Mouse (Mus musculus): ENCODE measurements at regions not wholly inside any gene's neighbourhood (a gene's known extent, or its start where the extent isn't known, plus 50 kb on each side); places are given as distances from the start of the nearest gene placed in this dataset.

DNA sequence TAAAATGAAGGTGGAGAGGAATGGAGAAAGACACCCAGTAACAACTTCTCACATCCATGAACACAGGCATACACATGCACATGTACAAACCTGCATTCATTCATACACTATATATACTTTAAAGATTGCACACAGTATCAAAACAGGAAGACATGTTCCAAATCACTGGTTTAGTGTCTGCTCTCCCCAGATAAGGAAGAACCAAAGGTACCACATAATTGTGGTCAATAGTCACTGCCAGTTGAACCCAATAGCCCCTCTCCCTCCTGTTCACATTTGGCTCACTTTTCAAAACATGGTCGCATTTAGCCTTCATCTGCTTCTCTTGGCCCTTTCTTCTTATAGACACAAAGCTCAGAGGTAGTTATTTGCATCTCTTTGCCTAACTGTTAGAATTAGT lies 95.0 kb downstream of the Mycn start:
- Histone ChIP-seq H3K27me3 (ENCODE audit: control insufficient read depth, insufficient read depth, low read length) (no peaks in the 10 kb centered on the region), H3K4me1 (replicated peaks; ENCODE audit: control insufficient read depth, insufficient read depth, low read length) (peaks cover 4% of the 10 kb centered on the region; the same call in 1 of the 2 replicates), H3K36me3 (ENCODE audit: control insufficient read depth, insufficient read depth, low read length) (no peaks in the 10 kb centered on the region), H3K4me3 (ENCODE audit: low read depth, low read length) (no peak overlapping the region), H3K9me3 (ENCODE audit: control insufficient read depth, low read length) (no peaks in the 10 kb centered on the region), H3K4me2 (replicated peaks; ENCODE audit: low read depth, low read length) (no peak overlapping the region), H3K27ac (ENCODE audit: low read depth, low read length) (no peak overlapping the region), H3K9ac (ENCODE audit: low read depth, low read length) (no peak overlapping the region)
- 52% methylated on average over 1 of the region's 1 CpGs for WGBS
- ATAC-seq (ENCODE audit: low FRiP score) = no peak
- no peak for DNase-seq (ENCODE audit: low spot score)

DNA sequence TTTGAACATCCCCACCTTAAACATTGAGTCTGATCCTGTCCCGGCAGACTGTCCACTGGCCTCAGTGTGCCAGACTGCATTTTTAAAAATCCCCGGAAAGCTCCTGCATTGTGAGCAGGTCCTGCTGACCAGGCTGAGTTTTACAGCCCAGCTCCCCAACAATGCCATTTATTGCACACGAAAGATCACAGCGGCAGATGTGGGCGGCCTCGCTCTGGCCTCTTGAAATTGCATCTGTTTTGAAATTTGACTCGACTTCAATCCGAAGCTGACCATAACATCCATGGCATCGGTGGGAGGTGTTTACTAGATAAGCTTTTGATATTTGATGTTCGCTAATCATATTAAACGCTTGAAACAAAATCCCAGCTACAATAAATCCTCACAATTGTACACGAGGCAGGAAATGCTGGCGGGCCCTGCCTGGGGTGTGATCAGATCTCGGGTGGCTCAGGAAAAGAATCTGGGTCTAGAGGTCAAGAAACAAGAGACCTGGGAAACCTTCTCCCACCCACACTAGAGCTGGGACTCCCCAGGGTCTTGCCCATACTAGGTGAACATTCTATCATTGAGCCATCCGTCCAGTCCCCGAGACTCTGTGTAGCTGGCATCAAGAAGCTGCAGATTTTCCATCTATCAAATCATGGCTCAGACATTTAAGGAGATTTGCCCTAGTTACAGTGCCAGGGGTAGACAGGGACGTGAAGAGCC lies 99.3 kb downstream of the Mycn start:
- DNase-seq (ENCODE audit: low spot score) = peak; percentile 24

DNA sequence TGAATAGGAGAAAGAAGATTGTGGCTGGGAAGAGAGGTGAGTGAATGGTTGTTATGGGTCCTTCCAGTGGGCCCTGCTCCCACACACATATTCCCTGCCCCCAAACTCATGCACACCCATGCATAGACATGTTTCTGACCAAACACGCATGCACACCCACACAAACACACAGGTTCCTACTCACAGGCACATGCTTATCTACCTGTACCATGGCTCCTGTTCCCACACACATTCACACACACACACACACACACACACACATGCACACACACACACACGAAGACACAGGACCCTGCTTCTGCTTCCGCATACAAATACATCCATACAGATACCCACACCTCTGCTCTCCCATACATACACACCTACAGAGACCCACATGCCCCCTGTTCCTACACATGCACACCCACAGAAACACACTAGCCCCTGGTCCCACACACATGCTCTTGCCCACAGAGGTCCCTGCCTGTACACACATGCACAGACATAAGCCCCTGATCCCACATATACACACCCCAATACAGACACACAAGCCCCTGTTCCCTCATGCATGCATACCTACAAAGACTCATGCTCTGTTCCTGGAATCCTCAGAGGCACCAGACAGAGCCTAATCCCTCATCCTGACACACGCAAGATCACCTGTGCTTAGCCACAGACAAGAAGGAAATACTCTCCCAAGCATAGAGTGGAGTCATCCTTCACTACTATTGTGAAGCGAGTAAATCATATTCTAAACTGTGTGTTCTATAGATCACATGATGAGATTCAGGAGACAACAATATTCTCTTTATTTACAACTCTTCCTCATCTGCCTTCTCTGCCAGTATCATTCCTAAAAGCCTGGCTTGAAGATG lies 100.1 kb downstream of the Mycn start:
- Histone ChIP-seq H3K4me1 (replicated peaks; ENCODE audit: control insufficient read depth, insufficient read depth, low read length) (peaks cover 8% of the 10 kb centered on the region; the same call in 1 of the 2 replicates), H3K4me2 (replicated peaks; ENCODE audit: low read depth, low read length) (no peak overlapping the region), H3K36me3 (ENCODE audit: control insufficient read depth, insufficient read depth, low read length) (no peaks in the 10 kb centered on the region), H3K9ac (ENCODE audit: low read depth, low read length) (no peak overlapping the region), H3K27ac (ENCODE audit: low read depth, low read length) (no peak overlapping the region), H3K9me3 (ENCODE audit: control insufficient read depth, low read length) (no peaks in the 10 kb centered on the region), H3K4me3 (ENCODE audit: low read depth, low read length) (no peak overlapping the region), H3K27me3 (ENCODE audit: control insufficient read depth, insufficient read depth, low read length) (no peaks in the 10 kb centered on the region)
- 84% methylated on average over 5 of the region's 5 CpGs for WGBS
- ATAC-seq (ENCODE audit: low FRiP score) = peak; percentile 54; the same call in 1 of the 2 replicates
- DNase-seq (ENCODE audit: low spot score) = no peak

More for the DNA sequence above, 99.3 kb downstream of the Mycn start:
- Histone ChIP-seq H3K27me3 (ENCODE audit: control insufficient read depth, insufficient read depth, low read length) (no peaks in the 10 kb centered on the region), H3K36me3 (ENCODE audit: control insufficient read depth, insufficient read depth, low read length) (no peaks in the 10 kb centered on the region), H3K9me3 (ENCODE audit: control insufficient read depth, low read length) (no peaks in the 10 kb centered on the region), H3K27ac (ENCODE audit: low read depth, low read length) (no peak overlapping the region), H3K4me3 (ENCODE audit: low read depth, low read length) (no peak overlapping the region), H3K4me1 (replicated peaks; ENCODE audit: control insufficient read depth, insufficient read depth, low read length) (peaks cover 8% of the 10 kb centered on the region; the same call in 1 of the 2 replicates), H3K4me2 (replicated peaks; ENCODE audit: low read depth, low read length) (no peak overlapping the region), H3K9ac (ENCODE audit: low read depth, low read length) (no peak overlapping the region)
- no peak for ATAC-seq (ENCODE audit: low FRiP score)
- 40% methylated on average over 17 of the region's 17 CpGs for WGBS

DNA sequence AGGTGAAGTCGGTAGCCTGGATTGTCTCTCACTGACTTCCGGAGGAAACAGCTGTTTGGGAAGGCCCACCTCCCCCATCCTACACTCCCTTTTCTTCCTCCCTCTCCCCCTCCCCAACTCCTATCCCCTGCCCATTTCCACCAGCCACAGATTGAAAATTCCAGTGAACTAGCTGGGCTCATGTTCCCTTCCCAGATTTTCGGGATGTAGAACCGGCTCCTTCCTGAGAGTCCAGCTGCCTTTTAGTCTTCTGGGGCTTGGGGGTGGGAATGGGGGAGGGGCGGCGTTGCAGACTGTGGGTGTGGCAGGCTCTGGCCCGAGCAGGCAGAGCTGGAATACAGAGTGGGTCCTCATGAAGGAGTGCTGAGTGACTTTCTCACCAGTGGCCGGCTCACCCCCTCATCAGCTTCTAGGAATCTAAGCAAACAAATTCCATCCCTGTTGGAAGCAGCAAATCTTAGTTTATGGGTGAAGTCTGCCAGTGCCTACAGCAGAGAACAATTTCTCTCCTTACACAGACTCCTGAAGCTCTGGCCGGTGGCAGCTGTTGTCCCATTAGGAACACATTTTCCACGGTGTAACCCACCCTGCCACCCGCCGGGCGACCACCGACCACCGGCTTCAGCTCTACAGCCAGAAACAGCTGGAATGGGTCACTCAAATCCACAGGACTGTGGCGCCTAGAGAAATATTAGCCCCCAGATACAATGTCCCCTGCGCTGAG lies 100.9 kb downstream of the Mycn start:
- H3K9ac ChIP-seq (ENCODE audit: low read depth, low read length) = 0 out of 2 replicates have a peak overlapping the region, but pooled peaks have one; percentile 11
- ATAC-seq (ENCODE audit: low FRiP score) = peak; percentile 67
- peak overlapping the region; percentile 32 for H3K4me2 ChIP-seq (replicated peaks; ENCODE audit: low read depth, low read length)
- no peaks in the 10 kb centered on the region for H3K27me3 ChIP-seq (ENCODE audit: control insufficient read depth, insufficient read depth, low read length)
- 20% methylated on average over 17 of the region's 17 CpGs for WGBS
- no peak overlapping the region for H3K4me3 ChIP-seq (ENCODE audit: low read depth, low read length)
- peak; percentile 54 for DNase-seq (ENCODE audit: low spot score)
- no peaks in the 10 kb centered on the region for H3K9me3 ChIP-seq (ENCODE audit: control insufficient read depth, low read length)
- peaks cover 8% of the 10 kb centered on the region; the same call in 1 of the 2 replicates for H3K4me1 ChIP-seq (replicated peaks; ENCODE audit: control insufficient read depth, insufficient read depth, low read length)
- no peak overlapping the region for H3K27ac ChIP-seq (ENCODE audit: low read depth, low read length)
- H3K36me3 ChIP-seq (ENCODE audit: control insufficient read depth, insufficient read depth, low read length) = no peaks in the 10 kb centered on the region

DNA sequence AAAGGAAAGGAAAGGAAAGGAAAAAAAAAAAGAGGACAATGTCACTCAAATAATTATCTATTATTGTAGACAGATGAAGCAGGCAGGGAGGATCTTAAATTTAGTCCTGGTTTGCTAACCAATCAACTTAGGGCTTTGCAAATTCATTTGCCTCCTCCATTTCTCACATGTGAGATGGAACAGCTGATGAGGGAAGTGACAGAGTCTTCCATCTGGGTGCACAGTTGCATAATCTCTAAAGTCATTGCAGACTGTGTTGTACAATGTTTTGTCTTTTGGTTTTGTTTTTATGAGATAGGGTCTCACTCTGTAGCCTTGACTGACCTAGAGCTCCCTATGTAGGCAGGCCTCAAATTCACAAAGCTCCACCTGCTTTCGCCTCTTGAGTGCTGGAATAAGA lies 103.9 kb downstream of the Mycn start:
- Histone ChIP-seq H3K4me1 (replicated peaks; ENCODE audit: control insufficient read depth, insufficient read depth, low read length) (peaks cover 8% of the 10 kb centered on the region; the same call in 1 of the 2 replicates), H3K36me3 (ENCODE audit: control insufficient read depth, insufficient read depth, low read length) (no peaks in the 10 kb centered on the region), H3K4me3 (ENCODE audit: low read depth, low read length) (no peak overlapping the region), H3K4me2 (replicated peaks; ENCODE audit: low read depth, low read length) (no peak overlapping the region), H3K9ac (ENCODE audit: low read depth, low read length) (no peak overlapping the region), H3K9me3 (ENCODE audit: control insufficient read depth, low read length) (no peaks in the 10 kb centered on the region), H3K27ac (ENCODE audit: low read depth, low read length) (no peak overlapping the region), H3K27me3 (ENCODE audit: control insufficient read depth, insufficient read depth, low read length) (no peaks in the 10 kb centered on the region)
- DNase-seq (ENCODE audit: low spot score) (no peak), ATAC-seq (ENCODE audit: low FRiP score) (no peak)
- 93% methylated on average over 1 of the region's 1 CpGs for WGBS

DNA sequence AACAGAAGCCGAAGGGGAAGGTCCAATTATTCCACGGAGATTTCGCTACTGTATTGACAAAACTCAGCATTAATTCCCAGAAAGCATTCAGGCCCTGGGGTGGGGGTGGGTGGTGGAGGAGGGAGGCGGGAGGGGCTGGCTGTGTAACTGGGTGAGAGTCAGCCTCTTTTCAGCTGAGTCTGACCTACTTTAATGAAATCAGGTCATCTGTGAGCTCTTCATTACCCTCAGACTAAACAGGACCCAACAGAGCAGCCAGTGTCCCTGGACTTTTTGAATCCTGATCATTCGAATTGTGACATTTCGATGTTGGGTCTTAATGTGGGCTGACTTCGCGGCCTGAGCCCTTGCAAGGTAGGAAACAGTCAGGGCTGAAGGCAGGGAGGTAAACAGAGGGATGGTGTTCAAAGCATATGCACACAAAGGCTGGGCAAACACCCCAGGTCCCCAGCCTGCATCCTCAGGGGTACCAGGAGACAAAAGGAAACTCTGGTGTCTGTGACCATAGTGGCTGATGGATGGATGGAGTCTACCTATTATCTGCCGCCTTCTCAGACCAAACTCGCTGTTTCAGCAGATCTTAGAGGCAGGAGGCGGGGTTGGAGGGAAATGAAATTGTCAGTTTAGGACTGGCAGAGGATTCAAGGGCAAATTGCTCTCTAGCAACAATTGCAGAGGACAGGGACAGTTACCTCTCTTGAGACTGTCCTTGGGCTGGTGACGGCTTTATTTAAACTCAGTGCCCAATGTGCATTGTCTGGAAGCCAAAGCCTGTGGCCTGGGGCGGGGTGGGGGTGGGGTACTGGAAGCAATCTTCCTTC lies 113.7 kb downstream of the Mycn start:
- Histone ChIP-seq H3K36me3 (ENCODE audit: control insufficient read depth, insufficient read depth, low read length) (no peaks in the 10 kb centered on the region), H3K4me1 (replicated peaks; ENCODE audit: control insufficient read depth, insufficient read depth, low read length) (peaks cover 3% of the 10 kb centered on the region; the same call in 1 of the 2 replicates), H3K27ac (ENCODE audit: low read depth, low read length) (peak overlapping the region; percentile 60), H3K27me3 (ENCODE audit: control insufficient read depth, insufficient read depth, low read length) (no peaks in the 10 kb centered on the region), H3K9ac (ENCODE audit: low read depth, low read length) (no peak overlapping the region), H3K9me3 (ENCODE audit: control insufficient read depth, low read length) (no peaks in the 10 kb centered on the region), H3K4me3 (ENCODE audit: low read depth, low read length) (no peak overlapping the region), H3K4me2 (replicated peaks; ENCODE audit: low read depth, low read length) (no peak overlapping the region)
- ATAC-seq (ENCODE audit: low FRiP score) (peak; percentile 82), DNase-seq (ENCODE audit: low spot score) (peak; percentile 50)
- 33% methylated on average over 13 of the region's 13 CpGs for WGBS

DNA sequence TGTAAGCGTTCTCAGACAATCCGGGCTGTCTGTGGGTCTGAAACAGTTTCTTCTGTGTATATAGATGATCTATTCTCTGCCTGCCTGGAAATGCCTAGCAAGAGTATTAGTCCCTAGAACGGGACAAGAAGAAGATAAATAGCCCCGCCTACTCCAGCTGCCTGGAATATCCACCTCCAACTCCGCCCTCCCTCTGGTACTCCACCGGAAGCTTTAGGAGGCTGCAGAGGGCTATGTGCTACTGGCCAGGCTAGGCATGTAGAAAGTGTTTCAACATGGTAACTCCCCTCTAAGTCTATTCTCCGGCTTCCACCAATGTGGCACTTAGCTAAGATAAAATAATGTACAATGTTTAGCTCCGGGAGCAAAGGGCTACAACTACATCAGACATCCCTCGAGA lies 114.3 kb downstream of the Mycn start:
- H3K4me3 ChIP-seq (ENCODE audit: low read depth, low read length) = no peak overlapping the region
- peaks cover 3% of the 10 kb centered on the region; the same call in 1 of the 2 replicates for H3K4me1 ChIP-seq (replicated peaks; ENCODE audit: control insufficient read depth, insufficient read depth, low read length)
- no peaks in the 10 kb centered on the region for H3K36me3 ChIP-seq (ENCODE audit: control insufficient read depth, insufficient read depth, low read length)
- H3K9me3 ChIP-seq (ENCODE audit: control insufficient read depth, low read length) = no peaks in the 10 kb centered on the region
- no peak overlapping the region for H3K9ac ChIP-seq (ENCODE audit: low read depth, low read length)
- peak; percentile 38 for DNase-seq (ENCODE audit: low spot score)
- H3K27ac ChIP-seq (ENCODE audit: low read depth, low read length) = peak overlapping the region; percentile 60
- WGBS = 55% methylated on average over 9 of the region's 9 CpGs
- H3K27me3 ChIP-seq (ENCODE audit: control insufficient read depth, insufficient read depth, low read length) = no peaks in the 10 kb centered on the region
- ATAC-seq (ENCODE audit: low FRiP score) = peak; percentile 58
- no peak overlapping the region for H3K4me2 ChIP-seq (replicated peaks; ENCODE audit: low read depth, low read length)

DNA sequence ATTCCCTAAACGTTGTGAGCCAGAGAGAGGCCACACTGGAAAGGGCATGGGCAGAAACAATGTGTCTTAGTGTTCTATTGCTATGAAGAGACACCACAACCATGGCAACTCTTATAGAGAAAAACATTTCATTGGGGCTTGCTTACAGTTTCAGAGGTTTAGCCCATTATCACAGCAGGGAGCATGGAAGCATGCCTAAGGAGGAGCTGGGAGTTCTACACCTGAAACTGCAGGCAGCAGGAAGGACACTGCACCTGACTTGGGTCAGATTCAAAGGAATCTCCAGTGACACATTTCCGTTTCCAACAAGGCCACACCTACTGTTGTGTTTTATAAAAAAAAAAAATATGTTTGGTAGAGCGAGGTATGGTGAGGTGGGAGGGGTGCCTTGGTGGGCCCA lies 115.3 kb downstream of the Mycn start:
- Histone ChIP-seq H3K9ac (ENCODE audit: low read depth, low read length) (no peak overlapping the region), H3K27ac (ENCODE audit: low read depth, low read length) (no peak overlapping the region), H3K4me1 (replicated peaks; ENCODE audit: control insufficient read depth, insufficient read depth, low read length) (peaks cover 3% of the 10 kb centered on the region; the same call in 1 of the 2 replicates), H3K4me2 (replicated peaks; ENCODE audit: low read depth, low read length) (no peak overlapping the region), H3K36me3 (ENCODE audit: control insufficient read depth, insufficient read depth, low read length) (no peaks in the 10 kb centered on the region), H3K27me3 (ENCODE audit: control insufficient read depth, insufficient read depth, low read length) (no peaks in the 10 kb centered on the region), H3K4me3 (ENCODE audit: low read depth, low read length) (no peak overlapping the region), H3K9me3 (ENCODE audit: control insufficient read depth, low read length) (no peaks in the 10 kb centered on the region)
- DNase-seq (ENCODE audit: low spot score) (no peak), ATAC-seq (ENCODE audit: low FRiP score) (no peak)
- 68% methylated on average over 3 of the region's 3 CpGs for WGBS
